19 mouse cellular contexts compared by ENCODE assay signal in genomic region chr8:64959025-64959424, GRCm38 (mm10). TPM values are rescaled to one million over a fixed set of nuclear protein-coding genes. Genes with fewer than 3 reads are reported as not detected.
A peak's percentile ranks its signal among the peaks of the same experiment; 100 is the strongest.
DNase-seq lines count a peak whose midpoint lies in the region; ATAC-seq lines count a peak whose summit lies in the region.
"Had no signal": no experiment of that assay in that cellular context is flagged by ENCODE, and none has a peak within 500 bp of the region (broad histone marks: within the 10 kb centered on the region; RNA-seq: fewer than 3 reads in every experiment).

No protein-coding gene starts in this region.

- ATAC-seq in common myeloid progenitor, adult 5-6 weeks (replicated peaks; ENCODE audit: low read depth, poor library complexity, severe bottlenecking) = 0 out of 2 replicates have a peak, but pooled peaks have one; percentile 15
- 0 out of 2 replicates have a peak, but pooled peaks have one; percentile 34 for ATAC-seq in megakaryocyte progenitor cell, adult 5-6 weeks (replicated peaks; ENCODE audit: poor library complexity)
- ATAC-seq: activated CD4-positive, CD25-positive, alpha-beta regulatory T cell, adult 4 months; forebrain, embryonic 13.5 days; forebrain, embryonic 15.5 days; forebrain, postnatal 0 days; Patski had no signal

- peak; percentile 68 for DNase-seq in A20 (ENCODE audit: low read depth, low spot score)
- no peak for DNase-seq in left cerebral cortex, postnatal 14 days (ENCODE audit: low spot score in 2 of 2)
- DNase-seq in urinary bladder, postnatal 10 days (ENCODE audit: low spot score) = no peak
- DNase-seq: adrenal gland, adult 8-10 months; adrenal gland, postnatal 14 days; adrenal gland, postnatal 36 days; cerebellum, adult 11-12 months; cerebellum, adult 2 months; cerebellum, adult 9-10 months; cerebellum, postnatal 10 days; cerebellum, postnatal 36 days; forebrain, postnatal 0 days had no signal

- intact Hi-C loops in left cerebral cortex, postnatal 14 days (cut with DNase I) = no loop called here

RNA-seq across cellular contexts. Expression of gene Tmem192, which starts 12.0 kb away (rescaled TPM):
- total RNA-seq in common myeloid progenitor, adult 5-6 weeks (2017) = 14.4 and 16.7 TPM in 2 replicates
- total RNA-seq in megakaryocyte progenitor cell, adult 5-6 weeks (2015) = 30.9 and 32.4 TPM in 2 replicates
- total RNA-seq in megakaryocyte progenitor cell, adult 5-6 weeks (2017) = 17.6 and 20.7 TPM in 2 replicates
- total RNA-seq in left cerebral cortex, postnatal 14 days (2021) = 10 to 100 TPM; 17.2 TPM

RNA-seq across cellular contexts. Expression of gene Trim75, which starts 28.6 kb away (rescaled TPM):
- not detected in 2 replicates for total RNA-seq in common myeloid progenitor, adult 5-6 weeks (2017)
- total RNA-seq in megakaryocyte progenitor cell, adult 5-6 weeks (2015) = not detected in 2 replicates
- not detected in 2 replicates for total RNA-seq in megakaryocyte progenitor cell, adult 5-6 weeks (2017)
- not detected for total RNA-seq in left cerebral cortex, postnatal 14 days (2021)
- total RNA-seq: adrenal gland, adult 18-20 months; adrenal gland, adult 8-10 months; adrenal gland, postnatal 14 days; adrenal gland, postnatal 36 days; forebrain, postnatal 0 days had no signal

RNA-seq across cellular contexts. Expression of gene Trim61, which starts 59.3 kb away (rescaled TPM):
- not detected in 2 replicates for total RNA-seq in common myeloid progenitor, adult 5-6 weeks (2017)
- not detected in 2 replicates for total RNA-seq in megakaryocyte progenitor cell, adult 5-6 weeks (2015)
- total RNA-seq in megakaryocyte progenitor cell, adult 5-6 weeks (2017) = not detected in 2 replicates
- total RNA-seq in left cerebral cortex, postnatal 14 days (2021) = not detected
- total RNA-seq: adrenal gland, adult 18-20 months; adrenal gland, adult 8-10 months; adrenal gland, postnatal 14 days; adrenal gland, postnatal 36 days; forebrain, postnatal 0 days had no signal

RNA-seq across cellular contexts. Expression of gene Trim60, which starts 59.4 kb away (rescaled TPM):
- not detected in 2 replicates for total RNA-seq in common myeloid progenitor, adult 5-6 weeks (2017)
- not detected in 2 replicates for total RNA-seq in megakaryocyte progenitor cell, adult 5-6 weeks (2015)
- not detected in 2 replicates for total RNA-seq in megakaryocyte progenitor cell, adult 5-6 weeks (2017)
- not detected for total RNA-seq in left cerebral cortex, postnatal 14 days (2021)
- total RNA-seq: adrenal gland, adult 18-20 months; adrenal gland, adult 8-10 months; adrenal gland, postnatal 14 days; adrenal gland, postnatal 36 days; forebrain, postnatal 0 days had no signal
